Mouse (Mus musculus) T-cell, adult 2 months (primary cell): ENCODE measurements around the gene Stab1.

ENCODE experiments used
- DNase-seq: peaks from one replicate; pipeline ENCODE4 v3.0.0; 2022; ENCODE audit warnings: low spot score

The Stab1 gene

GRCm38 (mm10) chr14:31168425-31168824 lies at the start of gene Stab1:
Gene Stab1, minus strand, starts transcription at chr14:31168641.
- no peak for DNase-seq

- peak; percentile 15 for DNase-seq
These were observed 49.2 kb upstream of the Stab1 start, which contains the start of gene Sema3g for GRCm38 (mm10) chr14:31217666-31218065. Gene Sema3g, plus strand, starts transcription at chr14:31217860.

GRCm38 (mm10) chr14:31216846-31217245 lies 48.4 kb upstream of the Stab1 start, which contains the start of gene Nisch:
Gene Nisch, minus strand, starts transcription at chr14:31216946.
- no peak for DNase-seq

- peak; percentile 70 for DNase-seq
These were observed 46.9 kb upstream of the Stab1 start for GRCm38 (mm10) chr14:31215157-31216002.

GRCm38 (mm10) chr14:31214684-31215083 lies 46.2 kb upstream of the Stab1 start:
- no peak for DNase-seq

- DNase-seq = no peak
These were observed 45.4 kb upstream of the Stab1 start for GRCm38 (mm10) chr14:31213868-31214267.

GRCm38 (mm10) chr14:31212499-31212898 lies 44.1 kb upstream of the Stab1 start:
- DNase-seq = no peak

- no peak for DNase-seq
These were observed 43.4 kb upstream of the Stab1 start for GRCm38 (mm10) chr14:31211854-31212253.

- no peak for DNase-seq
These were observed 40.7 kb upstream of the Stab1 start for GRCm38 (mm10) chr14:31209133-31209557.

GRCm38 (mm10) chr14:31208084-31208483 lies 39.6 kb upstream of the Stab1 start, which contains the start of gene Tnnc1:
Gene Tnnc1, plus strand, starts transcription at chr14:31208312.
- DNase-seq = no peak

GRCm38 (mm10) chr14:31207070-31207830 lies 38.8 kb upstream of the Stab1 start:
- DNase-seq = no peak

GRCm38 (mm10) chr14:31206472-31206981 lies 38.1 kb upstream of the Stab1 start:
- DNase-seq = peak; percentile 93

- peak; percentile 8 for DNase-seq
These were observed 37.4 kb upstream of the Stab1 start for GRCm38 (mm10) chr14:31205562-31206467.

- DNase-seq = no peak
These were observed 36.8 kb upstream of the Stab1 start for GRCm38 (mm10) chr14:31205244-31205561.

GRCm38 (mm10) chr14:31204844-31205243 lies 36.4 kb upstream of the Stab1 start:
- no peak for DNase-seq

GRCm38 (mm10) chr14:31200038-31200437 lies 31.6 kb upstream of the Stab1 start:
- DNase-seq = no peak

- DNase-seq = no peak
These were observed 31.2 kb upstream of the Stab1 start for GRCm38 (mm10) chr14:31199599-31199998.

- peak; percentile 37 for DNase-seq
These were observed 29.4 kb upstream of the Stab1 start for GRCm38 (mm10) chr14:31197547-31198516.

- peak; percentile 53 for DNase-seq
These were observed 27.5 kb upstream of the Stab1 start for GRCm38 (mm10) chr14:31195968-31196367.

GRCm38 (mm10) chr14:31195521-31195920 lies 27.1 kb upstream of the Stab1 start:
- no peak for DNase-seq
